Mouse (Mus musculus): ENCODE measurements around the gene Txn2. TPM values are rescaled to one million over a fixed set of nuclear protein-coding genes. Genes with fewer than 3 reads are reported as not detected.

Txn2 gene
- polyA plus RNA-seq, 1 experiment from 2014 or later = 261 TPM

- Histone ChIP-seq H3K27me3 (ENCODE audit: insufficient read depth, low read length) (no peaks in the 10 kb centered on the region), H3K4me1 (ENCODE audit: insufficient read depth) (peaks cover 26% of the 10 kb centered on the region), H3K36me3 (replicated peaks; ENCODE audit: insufficient read depth, low read length) (peaks cover 22% of the 10 kb centered on the region), H3K9ac (replicated peaks) (no peak overlapping the region), H3K4me2 (ENCODE audit: low read depth, low read length) (no peak overlapping the region), H3K4me3 (ENCODE audit: low read depth, low read length) (no peak overlapping the region), H3K9me3 (ENCODE audit: low read length) (no peaks in the 10 kb centered on the region), H3K27ac (ENCODE audit: low read depth) (0 out of 2 replicates have a peak overlapping the region, but pooled peaks have one; percentile 0)
- peak; percentile 47 for ATAC-seq
- peak; percentile 51 for DNase-seq
- WGBS (ENCODE audit: insufficient replicate concordance) = 26% methylated on average over 2 of the region's 2 CpGs
- no peak for TF ChIP-seq EP300 (IDR thresholded peaks at IDR 0.05; ENCODE audit: low read depth)
- TF ChIP-seq CTCF (IDR thresholded peaks at IDR 0.05; ENCODE audit: low read depth) = no peak
Observed at GRCm38 (mm10) chr15:77911065-77911464, 17.7 kb downstream of the Txn2 start.

GRCm38 (mm10) chr15:77907646-77908518 lies 20.9 kb downstream of the Txn2 start:
- no peaks in the 10 kb centered on the region for H3K9me3 ChIP-seq (ENCODE audit: low read length)
- 0 out of 2 replicates have a peak overlapping the region, but pooled peaks have one; percentile 7 for H3K27ac ChIP-seq (ENCODE audit: low read depth)
- 58% methylated on average over 9 of the region's 9 CpGs for WGBS (ENCODE audit: insufficient replicate concordance)
- H3K27me3 ChIP-seq (ENCODE audit: insufficient read depth, low read length) = no peaks in the 10 kb centered on the region
- DNase-seq (no peak), ATAC-seq (peak; percentile 7; the same call in 1 of the 2 replicates)
- H3K4me2 ChIP-seq (ENCODE audit: low read depth, low read length) = no peak overlapping the region
- H3K36me3 ChIP-seq (replicated peaks; ENCODE audit: insufficient read depth, low read length) = no peaks in the 10 kb centered on the region
- peak overlapping the region; percentile 16; the same call in 1 of the 2 replicates for H3K9ac ChIP-seq (replicated peaks)
- H3K4me1 ChIP-seq (ENCODE audit: insufficient read depth) = peaks cover 42% of the 10 kb centered on the region
- no peak for TF ChIP-seq EP300 (IDR thresholded peaks at IDR 0.05; ENCODE audit: low read depth)
- TF ChIP-seq CTCF (IDR thresholded peaks at IDR 0.05; ENCODE audit: low read depth) = no peak
- H3K4me3 ChIP-seq (ENCODE audit: low read depth, low read length) = no peak overlapping the region

DNA sequence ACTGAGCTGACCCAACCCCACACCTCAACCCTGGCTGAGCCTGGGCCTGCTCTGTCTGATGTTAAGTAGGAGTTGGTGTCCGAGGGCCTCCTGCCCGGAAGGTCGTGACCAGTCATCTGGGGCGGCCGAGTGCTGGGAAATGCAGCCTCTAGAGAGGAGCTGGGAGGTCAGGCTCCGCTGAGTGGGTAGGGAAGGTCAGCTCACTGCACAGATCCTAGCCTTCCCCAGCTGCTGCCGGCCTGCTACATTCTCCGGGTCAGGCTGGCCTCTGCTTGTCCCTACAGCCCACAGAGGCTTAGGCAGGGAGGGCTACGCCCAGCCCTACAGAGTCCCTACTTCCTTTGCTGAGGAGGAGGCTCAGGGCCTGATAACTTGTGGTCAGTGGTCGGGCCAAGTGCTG lies 22.3 kb downstream of the Txn2 start:
- DNase-seq (no peak), ATAC-seq (no peak)
- no peaks in the 10 kb centered on the region for H3K27me3 ChIP-seq (ENCODE audit: insufficient read depth, low read length)
- WGBS (ENCODE audit: insufficient replicate concordance) = 65% methylated on average over 10 of the region's 10 CpGs
- H3K4me3 ChIP-seq (ENCODE audit: low read depth, low read length) = no peak overlapping the region
- H3K4me2 ChIP-seq (ENCODE audit: low read depth, low read length) = no peak overlapping the region
- H3K9ac ChIP-seq (replicated peaks) = no peak overlapping the region
- H3K9me3 ChIP-seq (ENCODE audit: low read length) = no peaks in the 10 kb centered on the region
- H3K27ac ChIP-seq (ENCODE audit: low read depth) = no peak overlapping the region
- TF ChIP-seq EP300 (IDR thresholded peaks at IDR 0.05; ENCODE audit: low read depth) (no peak), CTCF (IDR thresholded peaks at IDR 0.05; ENCODE audit: low read depth) (no peak)
- peaks cover 29% of the 10 kb centered on the region for H3K4me1 ChIP-seq (ENCODE audit: insufficient read depth)
- H3K36me3 ChIP-seq (replicated peaks; ENCODE audit: insufficient read depth, low read length) = no peaks in the 10 kb centered on the region

GRCm38 (mm10) chr15:77906081-77906480 lies 22.7 kb downstream of the Txn2 start:
- no peak overlapping the region for H3K4me3 ChIP-seq (ENCODE audit: low read depth, low read length)
- ATAC-seq = no peak
- no peaks in the 10 kb centered on the region for H3K27me3 ChIP-seq (ENCODE audit: insufficient read depth, low read length)
- no peaks in the 10 kb centered on the region for H3K9me3 ChIP-seq (ENCODE audit: low read length)
- H3K36me3 ChIP-seq (replicated peaks; ENCODE audit: insufficient read depth, low read length) = no peaks in the 10 kb centered on the region
- no peak overlapping the region for H3K27ac ChIP-seq (ENCODE audit: low read depth)
- peaks cover 29% of the 10 kb centered on the region for H3K4me1 ChIP-seq (ENCODE audit: insufficient read depth)
- no peak for TF ChIP-seq CTCF (IDR thresholded peaks at IDR 0.05; ENCODE audit: low read depth)
- TF ChIP-seq EP300 (IDR thresholded peaks at IDR 0.05; ENCODE audit: low read depth) = no peak
- no peak overlapping the region for H3K9ac ChIP-seq (replicated peaks)
- no peak for DNase-seq
- 71% methylated on average over 8 of the region's 8 CpGs for WGBS (ENCODE audit: insufficient replicate concordance)
- no peak overlapping the region for H3K4me2 ChIP-seq (ENCODE audit: low read depth, low read length)

DNA sequence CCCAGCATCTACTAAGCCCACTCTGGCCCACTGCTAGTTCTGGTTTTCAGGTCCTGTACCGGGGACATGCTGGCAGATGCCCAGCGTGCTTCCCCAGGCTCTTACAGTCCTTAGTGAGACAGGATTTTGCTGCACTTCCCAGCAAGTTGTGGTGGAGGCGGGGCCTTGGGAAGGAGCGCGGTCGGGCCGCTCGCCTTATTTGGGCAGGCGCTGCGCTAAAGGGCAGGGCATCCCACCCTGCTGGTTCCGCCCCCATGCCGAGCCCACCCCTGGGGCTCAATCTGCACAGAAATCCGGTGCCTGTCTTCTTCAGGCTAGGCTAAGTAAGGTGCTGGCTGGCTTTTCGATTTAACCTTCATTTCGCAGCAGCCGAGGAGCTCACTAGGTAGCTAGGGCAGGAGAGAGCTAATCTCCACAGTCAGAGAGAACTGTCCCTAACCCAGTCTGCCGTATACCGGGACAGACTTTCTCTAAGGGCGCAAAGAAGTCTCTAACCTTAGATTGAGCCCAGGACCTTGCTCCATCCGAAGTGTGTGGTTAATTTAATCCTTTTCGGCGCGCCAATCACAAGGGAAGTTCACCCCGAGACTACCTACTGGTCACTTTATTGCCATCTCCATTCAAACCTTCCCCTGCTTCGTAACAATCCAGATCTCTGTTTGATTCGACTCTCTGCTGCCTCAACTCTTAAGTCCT lies 23.4 kb downstream of the Txn2 start:
- 11% methylated on average over 26 of the region's 26 CpGs for WGBS (ENCODE audit: insufficient replicate concordance)
- Histone ChIP-seq H3K9me3 (ENCODE audit: low read length) (no peaks in the 10 kb centered on the region), H3K4me2 (ENCODE audit: low read depth, low read length) (peak overlapping the region; percentile 69), H3K27ac (ENCODE audit: low read depth) (no peak overlapping the region; the same call in 1 of the 2 replicates), H3K4me3 (ENCODE audit: low read depth, low read length) (peak overlapping the region; percentile 26), H3K36me3 (replicated peaks; ENCODE audit: insufficient read depth, low read length) (no peaks in the 10 kb centered on the region), H3K9ac (replicated peaks) (peak overlapping the region; percentile 36; the same call in 1 of the 2 replicates), H3K27me3 (ENCODE audit: insufficient read depth, low read length) (no peaks in the 10 kb centered on the region), H3K4me1 (ENCODE audit: insufficient read depth) (peaks cover 29% of the 10 kb centered on the region)
- no peak for ATAC-seq
- TF ChIP-seq EP300 (IDR thresholded peaks at IDR 0.05; ENCODE audit: low read depth) (no peak), CTCF (IDR thresholded peaks at IDR 0.05; ENCODE audit: low read depth) (no peak)
- DNase-seq = peak; percentile 61

DNA sequence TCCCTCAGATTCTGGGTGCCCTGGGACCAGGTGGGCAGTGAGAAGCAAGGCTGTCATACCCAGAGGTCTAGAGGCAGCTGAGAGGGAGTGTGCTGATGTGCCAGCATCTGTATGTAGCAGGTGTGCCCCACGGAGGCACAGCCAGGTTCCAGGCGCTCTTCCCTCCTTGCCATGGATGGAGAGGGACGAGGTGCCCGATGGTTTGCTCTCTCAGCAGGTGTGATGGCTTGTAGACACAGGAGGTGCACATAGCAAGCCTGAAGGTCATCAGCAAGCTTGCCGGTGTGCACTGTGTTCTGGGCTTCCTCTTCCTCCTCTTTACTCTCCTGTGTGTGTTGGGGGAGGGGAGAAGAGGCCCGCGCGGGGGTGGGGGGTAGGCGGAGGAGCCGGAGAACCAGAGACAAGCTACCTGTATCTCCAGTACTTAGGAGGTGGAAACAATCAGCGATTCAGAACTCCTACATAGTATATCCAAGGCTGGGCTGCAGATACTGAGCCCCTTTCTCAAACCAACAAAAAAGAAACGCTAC lies 24.4 kb downstream of the Txn2 start:
- Histone ChIP-seq H3K27me3 (ENCODE audit: insufficient read depth, low read length) (no peaks in the 10 kb centered on the region), H3K27ac (ENCODE audit: low read depth) (no peak overlapping the region), H3K9me3 (ENCODE audit: low read length) (no peaks in the 10 kb centered on the region), H3K9ac (replicated peaks) (no peak overlapping the region), H3K4me2 (ENCODE audit: low read depth, low read length) (peak overlapping the region; percentile 69), H3K36me3 (replicated peaks; ENCODE audit: insufficient read depth, low read length) (no peaks in the 10 kb centered on the region), H3K4me3 (ENCODE audit: low read depth, low read length) (peak overlapping the region; percentile 26; the same call in 1 of the 2 replicates), H3K4me1 (ENCODE audit: insufficient read depth) (peaks cover 29% of the 10 kb centered on the region)
- TF ChIP-seq CTCF (IDR thresholded peaks at IDR 0.05; ENCODE audit: low read depth) (no peak), EP300 (IDR thresholded peaks at IDR 0.05; ENCODE audit: low read depth) (no peak)
- DNase-seq = no peak
- no peak for ATAC-seq
- 20% methylated on average over 12 of the region's 12 CpGs for WGBS (ENCODE audit: insufficient replicate concordance)
